Mouse (Mus musculus): ENCODE results near the gene 5530401A14Rik. TPM values are rescaled to one million over a fixed set of nuclear protein-coding genes. Genes with fewer than 3 reads are reported as not detected.

5530401A14Rik gene
- polyA plus RNA-seq (2014; fragmentation: Nextera tagmentation; extraction: Ambion mirVana), result 0.05 TPM in 1 of 2 replicates, not detected in the other

DNA sequence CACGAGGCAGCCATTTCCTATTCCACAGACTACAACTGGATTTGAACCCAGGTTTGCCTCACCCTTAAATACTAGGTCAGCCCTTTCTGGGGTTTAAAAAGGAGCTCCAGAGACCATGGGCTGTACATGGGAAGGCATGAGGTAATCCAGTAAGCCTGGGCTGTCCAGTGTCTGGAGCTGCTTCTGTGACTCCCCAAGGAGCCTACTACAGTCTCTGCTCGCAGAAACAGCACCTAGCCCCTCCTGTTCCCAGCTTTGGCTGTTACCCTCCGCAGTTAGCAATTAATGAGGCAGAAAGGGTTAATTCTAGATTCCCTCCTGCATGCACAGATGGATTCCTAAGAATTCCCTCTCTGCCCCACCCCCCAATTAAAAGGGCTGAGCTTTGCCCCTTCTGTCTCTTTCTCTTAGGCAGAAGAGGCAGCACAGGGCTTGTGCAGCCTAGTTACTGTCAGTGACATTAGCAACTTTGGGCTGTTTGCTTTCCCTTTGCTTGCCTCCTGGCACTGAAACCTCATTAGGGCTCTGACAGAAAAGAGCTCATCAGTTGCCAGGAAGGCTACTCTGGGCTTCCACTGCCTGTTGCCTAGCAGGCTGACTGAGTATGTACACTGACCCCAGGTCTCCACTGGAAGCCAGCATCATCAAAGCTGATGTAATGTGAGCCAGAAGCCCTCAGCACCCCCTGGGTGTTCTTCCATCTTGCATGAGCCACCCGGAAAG is at the start of gene 5530401A14Rik:
TSS of gene 5530401A14Rik (plus strand) at position 424 of the 723 bp plus-strand sequence.
- Histone ChIP-seq H3K36me3 (ENCODE audit: control insufficient read depth, insufficient read depth, low read length) (no peaks in the 10 kb centered on the region), H3K9me3 (ENCODE audit: control insufficient read depth, low read length) (no peaks in the 10 kb centered on the region), H3K4me2 (ENCODE audit: low read depth, low read length) (no peak within 1 kb of the TSS), H3K27ac (replicated peaks; ENCODE audit: low read depth, low read length) (no peak within 1 kb of the TSS), H3K4me3 (ENCODE audit: low read depth, low read length) (no peak within 1 kb of the TSS), H3K9ac (ENCODE audit: low read depth, low read length) (no peak within 1 kb of the TSS), H3K4me1 (ENCODE audit: control insufficient read depth, insufficient read depth, low read length) (peaks cover 4% of the 10 kb centered on the region; the same call in 1 of the 2 replicates), H3K27me3 (replicated peaks; ENCODE audit: control insufficient read depth, insufficient read depth, low read length) (no peaks in the 10 kb centered on the region)
- WGBS, result 20% methylated on average over 4 of the region's 4 CpGs
- DNase-seq (ENCODE audit: low spot score), result peak; percentile 70
- ATAC-seq (ENCODE audit: low read depth), result peak; percentile 76; the same call in 1 of the 2 replicates

DNA sequence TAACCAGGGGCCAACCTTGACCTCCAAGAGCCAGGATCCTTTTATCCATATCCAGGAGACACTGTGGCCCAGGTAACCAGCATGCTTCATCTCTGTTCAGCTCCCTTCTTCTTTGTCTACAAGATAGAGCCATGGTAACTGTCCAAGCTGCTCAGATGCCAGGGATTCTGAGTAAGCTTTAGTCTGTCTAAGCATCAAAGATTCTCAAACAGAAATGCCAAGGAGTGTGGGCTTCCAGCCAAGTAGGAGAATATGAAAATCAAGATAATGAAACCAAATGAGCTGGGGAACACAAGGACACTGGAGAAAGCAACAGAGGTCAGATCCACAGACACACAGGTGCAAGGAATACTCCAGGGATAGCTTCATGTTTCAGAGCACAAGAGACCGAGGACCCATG is 45.7 kb upstream of the 5530401A14Rik start:
- DNase-seq (ENCODE audit: low spot score), result no peak
- no peaks in the 10 kb centered on the region for H3K4me1 ChIP-seq (ENCODE audit: control insufficient read depth, insufficient read depth, low read length)
- no peak overlapping the region for H3K27ac ChIP-seq (replicated peaks; ENCODE audit: low read depth, low read length)
- no peak overlapping the region for H3K4me2 ChIP-seq (ENCODE audit: low read depth, low read length)
- H3K36me3 ChIP-seq (ENCODE audit: control insufficient read depth, insufficient read depth, low read length), result no peaks in the 10 kb centered on the region
- H3K9me3 ChIP-seq (ENCODE audit: control insufficient read depth, low read length), result no peaks in the 10 kb centered on the region
- 83% methylated on average over 1 of the region's 1 CpGs for WGBS
- no peak for ATAC-seq (ENCODE audit: low read depth)
- H3K9ac ChIP-seq (ENCODE audit: low read depth, low read length), result no peak overlapping the region
- H3K27me3 ChIP-seq (replicated peaks; ENCODE audit: control insufficient read depth, insufficient read depth, low read length), result no peaks in the 10 kb centered on the region
- H3K4me3 ChIP-seq (ENCODE audit: low read depth, low read length), result no peak overlapping the region

DNA sequence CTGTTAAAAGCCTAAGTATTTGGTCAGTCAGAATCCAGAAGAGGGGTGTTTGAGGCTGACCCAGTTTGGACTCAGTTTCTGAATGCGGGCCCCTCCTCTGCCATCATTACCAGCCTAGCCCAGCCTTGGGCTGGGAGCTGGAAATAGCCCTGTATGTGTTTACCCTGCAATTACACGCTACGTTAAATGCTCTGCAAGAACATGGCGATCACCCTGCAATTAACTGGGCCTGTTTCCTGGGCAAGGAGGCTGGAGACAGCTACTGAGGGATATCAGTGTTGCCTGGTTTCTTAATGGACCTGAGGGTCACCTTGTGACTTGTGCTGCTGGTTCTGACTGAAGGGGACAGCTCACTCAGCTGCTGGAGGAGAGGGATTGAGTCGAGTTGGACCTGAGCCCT is 43.9 kb upstream of the 5530401A14Rik start:
- ATAC-seq (ENCODE audit: low read depth), result no peak
- 35% methylated on average over 5 of the region's 5 CpGs for WGBS

DNA sequence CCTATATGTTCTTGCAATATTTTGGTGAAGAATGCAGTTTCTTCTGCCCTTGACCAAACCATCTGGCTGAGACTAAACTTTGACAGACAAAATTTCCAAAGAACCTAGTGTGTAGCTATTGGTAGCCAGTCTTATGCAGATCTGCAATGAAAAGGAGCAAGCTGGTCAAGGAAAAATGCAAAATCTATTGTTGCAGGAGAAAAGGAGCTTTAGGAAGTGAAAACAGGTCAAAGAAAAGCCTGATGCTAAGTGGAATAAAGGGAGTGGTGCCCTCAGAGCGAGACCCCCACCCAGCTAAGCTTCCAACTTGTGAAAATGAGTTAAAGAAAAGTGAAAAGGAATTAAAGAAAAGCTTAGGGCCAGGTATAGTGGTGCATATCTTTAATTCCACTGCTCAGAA is 28.1 kb upstream of the 5530401A14Rik start:
- Histone ChIP-seq H3K4me1 (ENCODE audit: control insufficient read depth, insufficient read depth, low read length) (no peaks in the 10 kb centered on the region), H3K4me2 (ENCODE audit: low read depth, low read length) (no peak overlapping the region), H3K27me3 (replicated peaks; ENCODE audit: control insufficient read depth, insufficient read depth, low read length) (no peaks in the 10 kb centered on the region), H3K27ac (replicated peaks; ENCODE audit: low read depth, low read length) (no peak overlapping the region), H3K9me3 (ENCODE audit: control insufficient read depth, low read length) (no peaks in the 10 kb centered on the region), H3K4me3 (ENCODE audit: low read depth, low read length) (no peak overlapping the region), H3K36me3 (ENCODE audit: control insufficient read depth, insufficient read depth, low read length) (no peaks in the 10 kb centered on the region), H3K9ac (ENCODE audit: low read depth, low read length) (no peak overlapping the region)
- WGBS, result 62% methylated on average over 1 of the region's 1 CpGs
- ATAC-seq (ENCODE audit: low read depth), result no peak
- no peak for DNase-seq (ENCODE audit: low spot score)

More for the DNA sequence above, 43.9 kb upstream of the 5530401A14Rik start:
- Histone ChIP-seq H3K27me3 (replicated peaks; ENCODE audit: control insufficient read depth, insufficient read depth, low read length) (no peaks in the 10 kb centered on the region), H3K36me3 (ENCODE audit: control insufficient read depth, insufficient read depth, low read length) (no peaks in the 10 kb centered on the region), H3K4me2 (ENCODE audit: low read depth, low read length) (no peak overlapping the region), H3K4me3 (ENCODE audit: low read depth, low read length) (no peak overlapping the region), H3K9ac (ENCODE audit: low read depth, low read length) (no peak overlapping the region), H3K27ac (replicated peaks; ENCODE audit: low read depth, low read length) (no peak overlapping the region), H3K4me1 (ENCODE audit: control insufficient read depth, insufficient read depth, low read length) (no peaks in the 10 kb centered on the region), H3K9me3 (ENCODE audit: control insufficient read depth, low read length) (no peaks in the 10 kb centered on the region)
- peak; percentile 24 for DNase-seq (ENCODE audit: low spot score)

DNA sequence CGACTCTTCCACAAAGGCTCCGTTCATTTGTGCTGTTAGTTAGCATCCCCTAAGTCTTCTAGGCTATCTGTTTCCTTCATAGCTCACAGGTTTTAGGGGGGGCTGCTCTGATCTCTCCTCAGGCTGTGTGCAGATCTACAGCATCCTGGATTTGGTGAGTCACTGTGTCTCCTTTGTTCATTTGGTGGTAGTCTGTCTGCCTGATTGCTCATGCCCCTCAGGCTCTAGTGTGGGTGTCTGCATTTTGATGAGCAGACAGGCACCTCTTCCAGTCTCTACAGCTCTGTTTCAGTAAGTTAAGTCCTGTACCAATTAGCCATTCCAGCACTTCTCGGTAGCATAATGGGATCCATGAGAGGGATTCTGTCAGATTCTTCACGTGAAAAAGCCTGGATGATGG is 22.0 kb upstream of the 5530401A14Rik start:
- Histone ChIP-seq H3K27me3 (replicated peaks; ENCODE audit: control insufficient read depth, insufficient read depth, low read length) (no peaks in the 10 kb centered on the region), H3K4me2 (ENCODE audit: low read depth, low read length) (no peak overlapping the region), H3K9me3 (ENCODE audit: control insufficient read depth, low read length) (no peaks in the 10 kb centered on the region), H3K36me3 (ENCODE audit: control insufficient read depth, insufficient read depth, low read length) (no peaks in the 10 kb centered on the region), H3K4me3 (ENCODE audit: low read depth, low read length) (no peak overlapping the region), H3K27ac (replicated peaks; ENCODE audit: low read depth, low read length) (no peak overlapping the region), H3K9ac (ENCODE audit: low read depth, low read length) (no peak overlapping the region), H3K4me1 (ENCODE audit: control insufficient read depth, insufficient read depth, low read length) (no peaks in the 10 kb centered on the region)
- no peak for ATAC-seq (ENCODE audit: low read depth)
- 36% methylated on average over 4 of the region's 4 CpGs for WGBS
- no peak for DNase-seq (ENCODE audit: low spot score)

DNA sequence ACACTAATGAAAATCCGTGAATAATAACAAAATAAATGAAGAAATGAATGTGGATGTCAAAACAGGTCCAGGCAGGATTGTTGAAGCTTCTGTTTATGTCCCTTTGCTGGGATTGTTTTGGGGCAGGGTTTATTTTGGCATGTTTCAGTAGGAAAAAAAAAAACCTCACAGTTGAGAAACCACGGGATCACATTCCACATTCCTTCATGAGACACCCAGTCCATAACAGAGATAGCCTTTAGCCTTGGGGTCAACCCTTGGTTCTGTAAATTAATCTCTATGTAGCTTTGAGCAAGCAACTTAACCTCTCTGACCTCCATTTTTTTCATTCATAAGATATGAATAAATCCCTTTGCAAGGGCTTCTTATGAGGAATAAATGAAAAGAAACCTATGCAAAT is 19.5 kb upstream of the 5530401A14Rik start:
- no peak overlapping the region for H3K27ac ChIP-seq (replicated peaks; ENCODE audit: low read depth, low read length)
- no peak for DNase-seq (ENCODE audit: low spot score)
- WGBS, result 60% methylated on average over 2 of the region's 2 CpGs
- no peaks in the 10 kb centered on the region for H3K36me3 ChIP-seq (ENCODE audit: control insufficient read depth, insufficient read depth, low read length)
- no peak for ATAC-seq (ENCODE audit: low read depth)
- no peak overlapping the region for H3K4me3 ChIP-seq (ENCODE audit: low read depth, low read length)
- no peak overlapping the region for H3K9ac ChIP-seq (ENCODE audit: low read depth, low read length)
- H3K27me3 ChIP-seq (replicated peaks; ENCODE audit: control insufficient read depth, insufficient read depth, low read length), result no peaks in the 10 kb centered on the region
- H3K4me2 ChIP-seq (ENCODE audit: low read depth, low read length), result no peak overlapping the region
- H3K4me1 ChIP-seq (ENCODE audit: control insufficient read depth, insufficient read depth, low read length), result no peaks in the 10 kb centered on the region
- H3K9me3 ChIP-seq (ENCODE audit: control insufficient read depth, low read length), result no peaks in the 10 kb centered on the region

DNA sequence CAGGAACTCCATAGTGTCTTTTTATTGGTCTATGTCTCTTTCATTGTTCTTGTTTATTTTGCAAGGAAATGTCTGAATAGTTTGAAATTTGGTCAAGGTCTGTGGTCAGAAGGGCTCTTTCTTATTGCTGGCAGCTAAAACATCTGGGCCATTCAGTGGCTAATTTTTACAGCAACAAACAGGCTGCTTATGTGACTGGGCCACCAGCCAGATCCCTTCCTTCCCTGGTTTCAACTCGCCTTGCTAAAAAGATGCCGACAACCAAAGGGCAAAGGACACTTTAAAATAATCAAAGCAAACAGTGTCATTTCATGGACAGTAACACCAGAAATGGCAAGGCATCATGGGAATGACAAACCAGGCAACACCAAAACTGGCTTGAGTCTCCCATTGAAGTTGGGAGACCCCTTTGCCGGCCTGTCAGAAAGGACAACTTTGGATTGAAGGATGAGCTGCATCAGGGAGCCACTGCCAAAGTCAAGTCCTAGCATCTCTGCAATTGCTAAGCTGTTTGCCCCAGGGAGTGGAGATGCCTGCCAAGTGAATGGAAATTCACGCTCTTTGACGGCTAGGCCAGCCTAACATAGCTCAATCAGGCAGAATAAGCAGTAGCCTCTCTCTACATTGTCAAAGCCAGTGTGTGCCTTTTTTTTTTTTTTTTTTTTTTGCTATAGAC is 15.3 kb upstream of the 5530401A14Rik start:
- H3K27ac ChIP-seq (replicated peaks; ENCODE audit: low read depth, low read length), result no peak overlapping the region
- no peak overlapping the region for H3K4me3 ChIP-seq (ENCODE audit: low read depth, low read length)
- peak; percentile 70 for DNase-seq (ENCODE audit: low spot score)
- ATAC-seq (ENCODE audit: low read depth), result no peak
- no peaks in the 10 kb centered on the region for H3K36me3 ChIP-seq (ENCODE audit: control insufficient read depth, insufficient read depth, low read length)
- WGBS, result 47% methylated on average over 5 of the region's 5 CpGs
- no peaks in the 10 kb centered on the region for H3K4me1 ChIP-seq (ENCODE audit: control insufficient read depth, insufficient read depth, low read length)
- H3K27me3 ChIP-seq (replicated peaks; ENCODE audit: control insufficient read depth, insufficient read depth, low read length), result no peaks in the 10 kb centered on the region
- no peak overlapping the region for H3K9ac ChIP-seq (ENCODE audit: low read depth, low read length)
- H3K9me3 ChIP-seq (ENCODE audit: control insufficient read depth, low read length), result no peaks in the 10 kb centered on the region
- H3K4me2 ChIP-seq (ENCODE audit: low read depth, low read length), result no peak overlapping the region

DNA sequence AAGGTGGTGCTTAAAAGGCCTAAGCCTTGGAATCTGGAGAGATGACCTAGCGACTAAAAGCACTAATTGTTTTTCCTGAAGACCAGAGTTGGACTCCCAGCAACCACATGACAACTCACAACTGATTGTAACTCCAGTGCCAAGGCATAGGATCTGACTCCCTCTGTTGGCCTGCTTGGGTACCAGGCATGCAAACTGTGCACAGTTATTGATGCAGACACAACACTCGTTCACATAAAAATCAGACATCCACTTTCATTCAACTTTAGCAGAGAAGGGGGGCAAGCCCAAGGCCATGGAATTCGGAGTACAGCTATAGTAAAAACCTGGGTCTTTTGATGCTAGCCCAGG is 14.8 kb upstream of the 5530401A14Rik start:
- Histone ChIP-seq H3K4me3 (ENCODE audit: low read depth, low read length) (no peak overlapping the region), H3K4me2 (ENCODE audit: low read depth, low read length) (no peak overlapping the region), H3K9ac (ENCODE audit: low read depth, low read length) (no peak overlapping the region), H3K4me1 (ENCODE audit: control insufficient read depth, insufficient read depth, low read length) (no peaks in the 10 kb centered on the region), H3K36me3 (ENCODE audit: control insufficient read depth, insufficient read depth, low read length) (no peaks in the 10 kb centered on the region), H3K9me3 (ENCODE audit: control insufficient read depth, low read length) (no peaks in the 10 kb centered on the region), H3K27me3 (replicated peaks; ENCODE audit: control insufficient read depth, insufficient read depth, low read length) (no peaks in the 10 kb centered on the region), H3K27ac (replicated peaks; ENCODE audit: low read depth, low read length) (no peak overlapping the region)
- ATAC-seq (ENCODE audit: low read depth) (no peak), DNase-seq (ENCODE audit: low spot score) (no peak)
- WGBS, result 69% methylated on average over 3 of the region's 3 CpGs
